Mouse (Mus musculus) megakaryocyte, adult 5-6 weeks (primary cell): ENCODE data around the gene 1700011L22Rik. TPM values are rescaled to one million over a fixed set of nuclear protein-coding genes. Genes with fewer than 3 reads are reported as not detected.

Source experiments
- ATAC-seq: 2 replicates; pipeline ENCODE4 v1.8.0; 2016; ENCODE audit warnings: mild to moderate bottlenecking, inconsistent platforms; ENCODE audit not compliant: poor library complexity, severe bottlenecking
- total RNA-seq, 2 experiments: library from RNA; stranded (forward) in 1 of 2; stranded (reverse) in 1 of 2; fragments of 153-499, 151-499 nt in 1 of 2; fragments of 221-1000, 200-1000 nt in 1 of 2; gene quantifications; 2 replicates each; pipeline versions ENCODE4 v1.2.3 to v1.2.4; 2015 to 2017

Gene 1700011L22Rik
- total RNA-seq, 2 experiments from 2014 or later, result not detected

- no peak for ATAC-seq
Measured at GRCm38 (mm10) chr8:79239996-79240395, 8.4 kb downstream of the 1700011L22Rik start.

- ATAC-seq, result peak; percentile 59
Measured at GRCm38 (mm10) chr8:79239320-79239719, 9.1 kb downstream of the 1700011L22Rik start.

GRCm38 (mm10) chr8:79229266-79229888 lies 19.0 kb downstream of the 1700011L22Rik start:
- ATAC-seq, result no peak

- no peak for ATAC-seq
Measured at GRCm38 (mm10) chr8:79227916-79228315, 20.5 kb downstream of the 1700011L22Rik start.

GRCm38 (mm10) chr8:79227194-79227593 lies 21.2 kb downstream of the 1700011L22Rik start:
- ATAC-seq, result no peak

GRCm38 (mm10) chr8:79226046-79226445 lies 22.3 kb downstream of the 1700011L22Rik start:
- ATAC-seq, result peak; percentile 66

- ATAC-seq, result peak; percentile 97
Measured at GRCm38 (mm10) chr8:79225586-79225985, 22.8 kb downstream of the 1700011L22Rik start.

- no peak for ATAC-seq
Measured at GRCm38 (mm10) chr8:79224363-79224762, 24.0 kb downstream of the 1700011L22Rik start.

GRCm38 (mm10) chr8:79222752-79223141 lies 25.6 kb downstream of the 1700011L22Rik start:
- no peak for ATAC-seq

GRCm38 (mm10) chr8:79222106-79222751 lies 26.1 kb downstream of the 1700011L22Rik start:
- ATAC-seq, result no peak

- no peak for ATAC-seq
Measured at GRCm38 (mm10) chr8:79211630-79212029, 36.7 kb downstream of the 1700011L22Rik start.

- peak; percentile 74 for ATAC-seq
Measured at GRCm38 (mm10) chr8:79209641-79210358, 38.6 kb downstream of the 1700011L22Rik start.

GRCm38 (mm10) chr8:79208691-79209640 lies 39.4 kb downstream of the 1700011L22Rik start:
- ATAC-seq, result no peak

- ATAC-seq, result no peak
Measured at GRCm38 (mm10) chr8:79208181-79208580, 40.2 kb downstream of the 1700011L22Rik start.

GRCm38 (mm10) chr8:79206895-79207294 lies 41.5 kb downstream of the 1700011L22Rik start:
- no peak for ATAC-seq

- no peak for ATAC-seq
Measured at GRCm38 (mm10) chr8:79201446-79202147, 46.8 kb downstream of the 1700011L22Rik start.

- no peak for ATAC-seq
Measured at GRCm38 (mm10) chr8:79198675-79199074, 49.7 kb downstream of the 1700011L22Rik start.

GRCm38 (mm10) chr8:79196481-79196880 lies 51.9 kb downstream of the 1700011L22Rik start:
- ATAC-seq, result no peak

- no peak for ATAC-seq
Measured at GRCm38 (mm10) chr8:79190071-79190470, 58.3 kb downstream of the 1700011L22Rik start.

GRCm38 (mm10) chr8:79185488-79185887 lies 62.9 kb downstream of the 1700011L22Rik start:
- no peak for ATAC-seq
